Mouse (Mus musculus) adrenal gland, adult 10 weeks (tissue): Measurements from ENCODE around the gene Fam8a1. TPM values are rescaled to one million over a fixed set of nuclear protein-coding genes. Genes with fewer than 3 reads are reported as not detected.

Experiments
- polyA plus RNA-seq: library from polyadenylated mRNA; stranded (reverse); fragments of 350-450 nt; fragmentation: Illumina TruSeq; extraction: RNeasy Lipid Tissue Mini Kit (QIAGEN cat#74804); gene quantifications from one replicate; pipeline ENCODE4 v1.2.3, GENCODE M21; 2014; ENCODE audit warnings: low read depth, low replicate concordance

The Fam8a1 gene
- polyA plus RNA-seq = 219 TPM

GRCm38 (mm10) chr13:46669048-46669619, at the start of gene Fam8a1:
Fam8a1 (plus strand) TSS chr13:46669522.

Other genes starting within 250 kb of the Fam8a1 start
- gene Cap2, start 167.7 kb upstream of the Fam8a1 start, polyA plus RNA-seq = 8.4 TPM
- 137 TPM for gene Nup153, start 58.4 kb downstream of the Fam8a1 start, polyA plus RNA-seq